Mouse (Mus musculus): Measurements from ENCODE around the gene Pcsk5. TPM values are rescaled to one million over a fixed set of nuclear protein-coding genes. Genes with fewer than 3 reads are reported as not detected.

Pcsk5 gene
- total RNA-seq (2021): 1 to 10 TPM; 1.8 to 2.5 TPM
- long read RNA-seq, experiment 1, partial matches to known transcripts: 0 of 3 reads
- long read RNA-seq, experiment 1, other reads (novel, unspliced or antisense): 3 of 3 reads
- long read RNA-seq, experiment 2, full-length matches to known transcripts: 2 of 3 reads
- long read RNA-seq, experiment 2, partial matches to known transcripts: 1 of 3 reads
- long read RNA-seq, experiment 2, other reads (novel, unspliced or antisense): 0 of 3 reads

- DNase-seq: peak; percentile 89 to 91
Observed at GRCm38 (mm10) chr19:17837471-17837859, at the start of gene Pcsk5. Pcsk5 (minus strand) TSS chr19:17837632.

GRCm38 (mm10) chr19:17875804-17876203 lies 38.4 kb upstream of the Pcsk5 start:
- DNase-seq: no peak

GRCm38 (mm10) chr19:17874388-17874787 lies 37.0 kb upstream of the Pcsk5 start:
- DNase-seq: no peak

- no peak for DNase-seq
Observed at GRCm38 (mm10) chr19:17873755-17874154, 36.3 kb upstream of the Pcsk5 start.

- no peak for DNase-seq
Observed at GRCm38 (mm10) chr19:17866317-17866891, 29.0 kb upstream of the Pcsk5 start.

- no peak for DNase-seq
Observed at GRCm38 (mm10) chr19:17860351-17861014, 23.1 kb upstream of the Pcsk5 start.

- peak in 1 of 2 experiments; percentile 18 for DNase-seq
Observed at GRCm38 (mm10) chr19:17856741-17857140, 19.3 kb upstream of the Pcsk5 start.

- no peak for DNase-seq
Observed at GRCm38 (mm10) chr19:17848417-17848816, 11.0 kb upstream of the Pcsk5 start.

GRCm38 (mm10) chr19:17845967-17846366 lies 8.5 kb upstream of the Pcsk5 start:
- DNase-seq: no peak

GRCm38 (mm10) chr19:17841586-17841985 lies 4.2 kb upstream of the Pcsk5 start:
- no peak for DNase-seq

- DNase-seq: no peak
Observed at GRCm38 (mm10) chr19:17839856-17840255, 2.4 kb upstream of the Pcsk5 start.

- peak; percentile 36 to 60 for DNase-seq
Observed at GRCm38 (mm10) chr19:17836566-17837470, 614 bp downstream of the Pcsk5 start.

- DNase-seq: peak; percentile 38 to 56
Observed at GRCm38 (mm10) chr19:17835681-17836565, 1.5 kb downstream of the Pcsk5 start.

- no peak for DNase-seq
Observed at GRCm38 (mm10) chr19:17834894-17835293, 2.5 kb downstream of the Pcsk5 start.

GRCm38 (mm10) chr19:17831376-17831775 lies 6.1 kb downstream of the Pcsk5 start:
- peak; percentile 23 to 34 for DNase-seq

GRCm38 (mm10) chr19:17828414-17828813 lies 9.0 kb downstream of the Pcsk5 start:
- DNase-seq: no peak

GRCm38 (mm10) chr19:17826694-17827093 lies 10.7 kb downstream of the Pcsk5 start:
- DNase-seq: no peak

- DNase-seq: no peak
Observed at GRCm38 (mm10) chr19:17820046-17820445, 17.4 kb downstream of the Pcsk5 start.

- DNase-seq: peak; percentile 12 to 34
Observed at GRCm38 (mm10) chr19:17819081-17819480, 18.4 kb downstream of the Pcsk5 start.

GRCm38 (mm10) chr19:17815062-17815461 lies 22.4 kb downstream of the Pcsk5 start:
- no peak for DNase-seq

GRCm38 (mm10) chr19:17813449-17813990 lies 23.9 kb downstream of the Pcsk5 start:
- no peak for DNase-seq
